Mouse (Mus musculus) retina, embryonic 14.5 days (tissue): ENCODE data around the gene Tex50.
"Not testable (repeated sequence)": the region's sequence is repeated elsewhere in the genome, so short reads cannot be mapped to it uniquely, and the experiment has no call there.

Experiments
- DNase-seq: peaks from one replicate; pipeline ENCODE4 v3.0.0-alpha.2; 2015; ENCODE audit warnings: low spot score

Gene Tex50

GRCm38 (mm10) chr1:161159214-161159613 is at the start of gene Tex50:
Tex50 (minus strand) TSS chr1:161159314.
- no peak for DNase-seq

- no peak for DNase-seq
Observed at GRCm38 (mm10) chr1:161199856-161200255, 40.7 kb upstream of the Tex50 start.

- not testable (repeated sequence) for DNase-seq
Observed at GRCm38 (mm10) chr1:161196364-161196763, 37.2 kb upstream of the Tex50 start.

- DNase-seq, result peak; percentile 92
Observed at GRCm38 (mm10) chr1:161195541-161196351, 36.6 kb upstream of the Tex50 start.

GRCm38 (mm10) chr1:161190253-161190910 is 31.3 kb upstream of the Tex50 start:
- DNase-seq, result no peak

GRCm38 (mm10) chr1:161185431-161185830 is 26.3 kb upstream of the Tex50 start:
- DNase-seq, result no peak

GRCm38 (mm10) chr1:161183677-161184076 is 24.6 kb upstream of the Tex50 start:
- DNase-seq, result no peak

GRCm38 (mm10) chr1:161182386-161182785 is 23.3 kb upstream of the Tex50 start:
- no peak for DNase-seq

GRCm38 (mm10) chr1:161180674-161181073 is 21.6 kb upstream of the Tex50 start:
- peak; percentile 66 for DNase-seq

GRCm38 (mm10) chr1:161170651-161171050 is 11.5 kb upstream of the Tex50 start:
- peak; percentile 77 for DNase-seq

GRCm38 (mm10) chr1:161160266-161160665 is 1.2 kb upstream of the Tex50 start:
- DNase-seq, result no peak

- DNase-seq, result no peak
Observed at GRCm38 (mm10) chr1:161156546-161156945, 2.6 kb downstream of the Tex50 start.

- DNase-seq, result no peak
Observed at GRCm38 (mm10) chr1:161151098-161151497, 8.0 kb downstream of the Tex50 start.

GRCm38 (mm10) chr1:161147888-161148287 is 11.2 kb downstream of the Tex50 start:
- DNase-seq, result no peak

- DNase-seq, result not testable (repeated sequence)
Observed at GRCm38 (mm10) chr1:161145611-161146010, 13.5 kb downstream of the Tex50 start.

GRCm38 (mm10) chr1:161143216-161143615 is 15.9 kb downstream of the Tex50 start:
- no peak for DNase-seq

- DNase-seq, result peak; percentile 73
Observed at GRCm38 (mm10) chr1:161142531-161143159, 16.5 kb downstream of the Tex50 start, which contains the start of gene Ankrd45. Ankrd45 (plus strand) TSS chr1:161142691.

GRCm38 (mm10) chr1:161140026-161140762 is 18.9 kb downstream of the Tex50 start:
- no peak for DNase-seq

- DNase-seq, result no peak
Observed at GRCm38 (mm10) chr1:161139496-161139895, 19.6 kb downstream of the Tex50 start.

GRCm38 (mm10) chr1:161130726-161131664 is 28.1 kb downstream of the Tex50 start, which contains the start of gene Klhl20:
Klhl20 (minus strand) TSS chr1:161131511.
- peak; percentile 98 for DNase-seq

GRCm38 (mm10) chr1:161126461-161126860 is 32.7 kb downstream of the Tex50 start:
- DNase-seq, result no peak
